Mouse (Mus musculus) heart, embryonic 16.5 days (tissue): ENCODE data around the gene Dppa1. TPM values are rescaled to one million over a fixed set of nuclear protein-coding genes. Genes with fewer than 3 reads are reported as not detected.
"Not testable (repeated sequence)": the region's sequence is repeated elsewhere in the genome, so short reads cannot be mapped to it uniquely, and the experiment has no call there.

Experiments used
- ATAC-seq: fragments of 200-750 bp; cut with Nextera tagmentation; replicated peaks from 2 replicates; pipeline ENCODE4 v1.8.0; 2017; ENCODE audit warnings: moderate number of reproducible peaks; ENCODE audit not compliant: insufficient read depth, low FRiP score; ENCODE audit errors: extremely low read depth
- H3K27ac ChIP-seq: fragments of 300-500 bp; sonication (generic); 2 replicates; pipeline ENCODE4 v1.5.1; 2014; ENCODE audit warnings: mild to moderate bottlenecking, low read length, control low read depth, moderate library complexity
- H3K27me3 ChIP-seq: fragments of 300-500 bp; sonication (generic); 2 replicates; pipeline ENCODE4 v1.6.1; 2014; ENCODE audit warnings: low read length, mixed read lengths; ENCODE audit not compliant: control insufficient read depth, insufficient read depth
- H3K36me3 ChIP-seq: fragments of 300-500 bp; sonication (generic); 2 replicates; pipeline ENCODE4 v1.6.1; 2014; ENCODE audit not compliant: control insufficient read depth, insufficient read depth
- H3K4me1 ChIP-seq: fragments of 300-500 bp; sonication (generic); 2 replicates; pipeline ENCODE4 v1.6.1; 2014; ENCODE audit warnings: low read length, mixed read lengths; ENCODE audit not compliant: control insufficient read depth, insufficient read depth
- H3K4me2 ChIP-seq: fragments of 300-500 bp; sonication (generic); 2 replicates; pipeline ENCODE4 v1.6.1; 2014; ENCODE audit warnings: low read depth, mild to moderate bottlenecking, control low read depth, low read length
- H3K4me3 ChIP-seq: fragments of 300-500 bp; sonication (generic); 2 replicates; pipeline ENCODE4 v1.5.1; 2014; ENCODE audit warnings: mild to moderate bottlenecking, control low read depth, low read length
- H3K9ac ChIP-seq: fragments of 300-500 bp; sonication (generic); 2 replicates; pipeline ENCODE4 v1.6.1; 2014; ENCODE audit warnings: low read length, control low read depth
- H3K9me3 ChIP-seq: fragments of 300-500 bp; sonication (generic); replicated peaks from 2 replicates; pipeline ENCODE4 v1.6.1; 2016; ENCODE audit warnings: low read length; ENCODE audit not compliant: control insufficient read depth
- WGBS: fragments of 180-500 bp; shearing (Covaris S2); extraction: QIAGEN DNeasy Blood & Tissue Kit; methylation state at CpG from one replicate; pipeline ENCODE4 v1.1.7; 2014; 5-methylcytosine and 5-hydroxymethylcytosine counted together
- polyA plus RNA-seq: library from polyadenylated mRNA; unstranded; fragments of >200 nt; fragmentation: Nextera tagmentation; extraction: Ambion mirVana; gene quantifications from 2 replicates; pipeline ENCODE4 v1.2.1, GENCODE M21; 2015

Gene Dppa1
- polyA plus RNA-seq, result not detected in 2 replicates

DNA sequence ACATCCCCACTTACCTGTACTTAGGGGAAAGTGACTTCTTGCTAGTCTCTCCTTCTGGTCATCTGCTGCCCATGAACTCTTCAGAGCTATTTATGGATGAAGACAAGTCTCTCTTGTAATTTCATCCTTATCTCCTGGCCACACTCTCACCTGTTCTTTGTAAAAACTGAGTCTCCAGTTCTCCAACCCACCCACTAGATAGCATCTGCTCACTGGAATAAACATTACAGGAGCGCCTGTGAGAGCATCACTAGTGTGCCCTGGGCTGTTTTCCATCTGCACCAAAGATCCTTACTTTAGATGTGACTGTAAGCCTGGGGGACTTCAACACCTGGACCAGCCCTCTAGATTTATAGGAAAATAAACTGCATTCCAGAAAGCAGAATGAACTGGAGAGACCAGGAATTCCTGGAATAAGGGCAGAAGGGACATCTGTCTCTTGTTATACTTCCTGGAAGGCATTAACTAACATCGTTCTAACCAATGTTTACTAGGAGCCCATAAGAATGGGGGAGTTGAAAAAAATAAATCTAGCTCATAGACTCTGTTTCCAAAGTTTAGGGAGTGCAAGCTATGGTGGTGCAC, at the start of gene Dppa1:
Gene Dppa1 (minus strand): TSS at position 51 of the 585 bp plus-strand sequence.
- H3K9me3 ChIP-seq, result no peaks in the 10 kb centered on the region
- no peak within 1 kb of the TSS for H3K27ac ChIP-seq
- H3K36me3 ChIP-seq, result no peaks in the 10 kb centered on the region
- H3K4me2 ChIP-seq, result no peak within 1 kb of the TSS
- H3K27me3 ChIP-seq, result no peaks in the 10 kb centered on the region
- ATAC-seq, result no peak
- H3K4me3 ChIP-seq, result no peak within 1 kb of the TSS
- H3K4me1 ChIP-seq, result no peaks in the 10 kb centered on the region
- no peak within 1 kb of the TSS for H3K9ac ChIP-seq
- 64% methylated on average over 2 of the region's 2 CpGs for WGBS

DNA sequence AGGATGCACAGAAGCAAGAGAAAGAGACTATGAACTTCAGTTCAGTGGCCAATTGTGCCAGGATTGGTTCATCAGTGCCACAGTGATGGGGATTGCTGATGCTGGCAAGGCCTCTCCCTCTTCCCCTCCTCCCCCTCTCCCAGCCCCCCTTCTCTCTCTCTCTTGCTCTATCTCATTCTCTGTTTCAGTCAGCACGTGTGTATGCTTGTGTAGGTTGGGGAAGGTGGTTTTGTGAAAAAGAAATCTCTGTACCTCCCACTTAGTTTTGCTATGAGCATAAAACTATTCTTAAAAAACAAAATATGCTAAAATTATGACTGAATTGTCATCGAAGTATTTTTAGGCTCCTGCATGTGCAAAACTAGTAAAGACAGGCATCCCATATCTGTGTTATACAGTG, 38.9 kb upstream of the Dppa1 start:
- H3K27ac ChIP-seq, result no peak overlapping the region
- no peaks in the 10 kb centered on the region for H3K9me3 ChIP-seq
- no peaks in the 10 kb centered on the region for H3K36me3 ChIP-seq
- H3K27me3 ChIP-seq, result no peaks in the 10 kb centered on the region
- no peaks in the 10 kb centered on the region for H3K4me1 ChIP-seq
- no peak overlapping the region for H3K9ac ChIP-seq
- 67% methylated on average over 2 of the region's 2 CpGs for WGBS
- ATAC-seq, result no peak
- H3K4me3 ChIP-seq, result no peak overlapping the region
- H3K4me2 ChIP-seq, result no peak overlapping the region

DNA sequence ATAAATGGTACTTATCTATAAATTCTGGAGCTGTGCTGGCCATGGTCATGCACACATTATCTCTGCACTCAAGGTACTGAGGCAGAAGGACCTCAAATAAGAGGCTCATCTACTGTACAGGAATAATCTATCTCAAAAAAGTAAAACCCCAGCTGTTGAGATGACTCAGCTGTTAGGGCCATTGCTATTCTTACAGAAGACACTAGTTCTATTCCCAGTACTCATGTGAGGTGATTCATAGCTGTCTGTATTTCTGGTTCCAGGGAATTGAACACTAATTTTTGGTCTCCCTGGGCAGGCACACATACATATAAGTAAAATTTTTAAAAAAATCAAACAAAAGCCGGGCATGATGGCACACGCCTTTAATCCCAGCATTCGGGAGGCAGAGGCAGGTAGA, 38.0 kb upstream of the Dppa1 start:
- no peak overlapping the region for H3K9ac ChIP-seq
- 93% methylated on average over 3 of the region's 3 CpGs for WGBS
- no peak overlapping the region for H3K27ac ChIP-seq
- H3K4me3 ChIP-seq, result no peak overlapping the region
- H3K9me3 ChIP-seq, result no peaks in the 10 kb centered on the region
- H3K4me1 ChIP-seq, result no peaks in the 10 kb centered on the region
- no peaks in the 10 kb centered on the region for H3K36me3 ChIP-seq
- no peaks in the 10 kb centered on the region for H3K27me3 ChIP-seq
- no peak overlapping the region for H3K4me2 ChIP-seq
- no peak for ATAC-seq

DNA sequence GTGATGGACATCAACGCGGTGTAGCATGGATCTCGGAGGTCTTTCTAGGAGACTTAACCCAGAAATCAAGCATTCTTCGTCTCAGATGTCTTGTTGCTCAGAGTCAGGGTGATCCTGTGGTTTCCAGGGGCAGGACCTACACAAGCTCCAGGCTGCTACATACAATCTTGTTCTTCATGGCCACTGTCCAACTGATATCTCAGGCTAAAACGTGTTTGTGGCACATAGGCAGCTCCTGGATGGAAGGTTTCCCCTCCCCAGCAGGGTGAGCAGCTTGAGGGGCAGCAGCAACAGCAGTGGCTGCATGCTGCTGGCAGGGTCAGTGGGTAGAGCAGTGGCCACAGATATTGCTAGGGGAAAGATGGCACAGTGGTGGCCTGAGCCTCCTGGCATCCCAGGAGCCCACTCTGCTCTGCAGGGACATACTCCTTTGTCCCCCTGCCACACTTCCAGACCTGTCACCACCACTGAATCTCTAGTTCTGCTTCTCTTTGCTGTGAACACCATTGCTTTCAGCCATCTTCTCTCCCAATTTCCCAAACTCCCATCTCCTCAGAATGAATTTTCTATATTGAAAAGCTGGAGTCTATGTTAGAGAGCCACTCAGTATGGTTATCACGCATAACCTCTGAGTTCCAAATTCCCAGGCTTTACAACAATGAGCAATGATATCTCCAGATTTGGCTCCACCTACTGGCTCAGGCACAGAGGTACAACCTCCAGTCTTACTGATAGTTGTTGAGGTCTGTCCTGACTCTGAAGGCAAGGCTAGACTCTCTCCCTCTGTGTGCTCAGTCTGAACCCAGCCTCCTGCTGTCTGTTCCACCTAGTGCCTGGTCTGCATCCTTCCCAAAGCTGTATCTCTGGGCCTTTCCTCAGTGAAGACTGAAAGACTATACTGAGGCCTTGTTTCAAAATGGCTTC, 36.8 kb upstream of the Dppa1 start:
- H3K9ac ChIP-seq, result no peak overlapping the region
- no peak overlapping the region for H3K4me3 ChIP-seq
- H3K27ac ChIP-seq, result no peak overlapping the region
- H3K36me3 ChIP-seq, result no peaks in the 10 kb centered on the region
- H3K27me3 ChIP-seq, result no peaks in the 10 kb centered on the region
- H3K4me1 ChIP-seq, result no peaks in the 10 kb centered on the region
- no peak overlapping the region for H3K4me2 ChIP-seq
- ATAC-seq, result no peak
- H3K9me3 ChIP-seq, result no peaks in the 10 kb centered on the region
- WGBS, result 64% methylated on average over 6 of the region's 6 CpGs

DNA sequence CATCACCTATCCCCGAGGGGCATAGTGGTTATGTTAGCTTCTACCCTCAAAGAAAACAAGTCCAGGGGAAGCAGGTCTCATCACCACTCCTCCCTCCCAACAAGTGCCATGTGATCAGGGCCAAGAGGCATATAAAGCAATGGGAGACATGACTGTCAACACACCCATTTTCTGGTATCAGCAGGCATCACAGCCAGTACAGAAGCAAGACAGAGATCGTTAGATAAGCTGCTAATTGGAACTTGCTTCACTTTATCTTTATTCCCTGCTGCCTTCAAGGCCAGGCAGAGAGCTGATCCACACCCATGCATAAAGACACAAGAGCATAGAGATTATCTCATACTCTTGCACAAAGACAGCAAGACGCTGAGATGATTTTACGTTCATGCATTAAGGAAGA, 34.2 kb upstream of the Dppa1 start:
- Histone ChIP-seq H3K36me3 (no peaks in the 10 kb centered on the region), H3K4me2 (no peak overlapping the region), H3K27ac (no peak overlapping the region), H3K4me1 (no peaks in the 10 kb centered on the region), H3K9ac (no peak overlapping the region), H3K27me3 (no peaks in the 10 kb centered on the region), H3K9me3 (no peaks in the 10 kb centered on the region), H3K4me3 (no peak overlapping the region)
- 55% methylated on average over 4 of the region's 4 CpGs for WGBS
- no peak for ATAC-seq

DNA sequence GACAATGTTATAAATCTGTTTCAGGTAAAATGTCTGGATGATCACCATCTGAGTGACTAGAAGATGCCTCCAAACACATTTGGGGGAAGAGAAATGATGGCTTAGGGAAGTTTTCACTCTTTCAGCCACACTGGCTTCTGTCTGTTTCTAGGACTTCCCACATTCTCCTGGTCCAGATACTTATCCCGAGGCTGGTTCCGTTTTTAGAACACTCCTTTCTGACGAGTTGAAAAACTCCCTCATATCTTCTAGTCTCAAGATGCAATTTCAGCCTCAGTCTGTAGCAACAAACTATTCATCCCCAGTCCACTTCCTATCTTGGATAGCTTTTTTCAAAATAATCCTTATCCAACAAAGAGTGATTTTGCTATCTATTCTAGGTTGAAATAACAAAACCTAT, 23.4 kb upstream of the Dppa1 start:
- Histone ChIP-seq H3K27me3 (no peaks in the 10 kb centered on the region), H3K36me3 (no peaks in the 10 kb centered on the region)
- 45% methylated on average over 3 of the region's 3 CpGs for WGBS

DNA sequence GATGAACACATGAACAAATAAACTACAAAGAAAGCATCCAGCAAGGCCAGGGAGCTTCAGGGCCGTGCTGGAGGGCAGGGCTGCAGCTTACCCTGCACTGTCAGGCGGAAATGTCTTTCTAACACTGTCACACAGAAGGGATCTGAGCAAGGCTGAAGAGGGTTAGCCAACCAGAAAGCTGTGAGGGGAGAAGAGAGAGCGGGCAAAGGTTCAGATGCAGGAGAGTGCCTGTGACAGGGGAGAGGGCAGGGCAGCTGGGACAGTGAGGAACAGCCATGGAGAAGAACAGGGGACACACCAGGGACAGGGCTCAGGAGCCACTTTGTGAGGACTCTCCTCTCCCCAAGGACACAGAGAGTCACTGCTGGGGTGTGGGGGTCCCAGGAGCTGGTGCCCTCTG, 20.6 kb upstream of the Dppa1 start:
- not testable (repeated sequence) for ATAC-seq, H3K27ac ChIP-seq, H3K9me3 ChIP-seq, H3K4me2 ChIP-seq, H3K9ac ChIP-seq, H3K36me3 ChIP-seq, H3K27me3 ChIP-seq, H3K4me1 ChIP-seq, H3K4me3 ChIP-seq
- WGBS, result 55% methylated on average over 3 of the region's 3 CpGs

More for the DNA sequence above, 23.4 kb upstream of the Dppa1 start:
- no peak for ATAC-seq
- H3K9me3 ChIP-seq, result no peaks in the 10 kb centered on the region
- H3K9ac ChIP-seq, result no peak overlapping the region
- no peak overlapping the region for H3K27ac ChIP-seq
- H3K4me2 ChIP-seq, result no peak overlapping the region
- H3K4me1 ChIP-seq, result no peaks in the 10 kb centered on the region
- no peak overlapping the region for H3K4me3 ChIP-seq

DNA sequence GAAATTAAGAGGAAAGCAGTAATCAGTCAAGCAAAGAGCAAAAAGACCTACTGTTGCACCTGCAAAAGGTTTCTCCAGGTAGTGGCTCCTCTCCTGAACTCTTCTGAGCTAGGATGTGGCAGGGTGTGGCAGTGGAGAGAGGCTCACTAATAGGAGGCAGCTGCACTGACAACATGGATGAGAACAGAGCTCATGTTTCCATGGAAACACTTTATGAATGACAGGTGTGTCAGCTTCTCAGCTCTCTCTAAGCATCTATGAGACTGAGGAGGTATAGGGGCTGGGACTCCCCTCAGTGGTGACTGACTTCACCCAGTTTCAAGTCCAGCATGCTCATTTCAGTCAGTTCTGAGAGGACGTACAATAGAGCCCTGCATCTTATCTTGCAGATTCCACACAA, 15.8 kb upstream of the Dppa1 start:
- Histone ChIP-seq H3K27me3 (no peaks in the 10 kb centered on the region), H3K36me3 (no peaks in the 10 kb centered on the region), H3K9ac (no peak overlapping the region), H3K27ac (no peak overlapping the region), H3K4me1 (no peaks in the 10 kb centered on the region), H3K9me3 (no peaks in the 10 kb centered on the region), H3K4me3 (no peak overlapping the region), H3K4me2 (no peak overlapping the region)
- 35% methylated on average over 1 of the region's 1 CpGs for WGBS
- no peak for ATAC-seq

DNA sequence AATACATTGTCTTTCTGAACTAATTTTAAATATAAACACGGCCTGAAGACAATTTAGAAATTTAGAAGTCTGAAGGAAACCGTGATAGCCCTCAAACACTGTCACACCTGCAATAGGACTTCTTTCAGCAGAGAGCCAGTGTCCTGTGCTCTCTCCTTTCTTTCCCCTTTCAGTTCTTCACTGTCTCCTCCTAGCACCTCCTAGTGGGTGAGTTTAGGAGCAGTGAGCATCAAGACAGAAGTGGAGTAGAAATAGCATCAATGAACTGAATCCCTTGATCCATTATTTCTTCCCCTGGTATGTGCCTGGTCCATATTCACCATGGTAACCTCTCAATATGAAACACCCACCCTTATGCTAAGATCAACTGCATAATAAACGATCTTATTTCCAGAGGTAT, 7.5 kb upstream of the Dppa1 start:
- H3K27me3 ChIP-seq, result no peaks in the 10 kb centered on the region
- ATAC-seq, result no peak
- H3K36me3 ChIP-seq, result no peaks in the 10 kb centered on the region
- no peaks in the 10 kb centered on the region for H3K4me1 ChIP-seq
- WGBS, result 67% methylated on average over 3 of the region's 3 CpGs
- no peak overlapping the region for H3K9ac ChIP-seq
- no peak overlapping the region for H3K27ac ChIP-seq
- H3K4me3 ChIP-seq, result no peak overlapping the region
- no peak overlapping the region for H3K4me2 ChIP-seq
- no peaks in the 10 kb centered on the region for H3K9me3 ChIP-seq
